Comparison of ENCODE assay signal across 9 mouse cellular contexts in genomic region chr2:10737458-10737775, GRCm38 (mm10).
DNase-seq lines count a peak whose midpoint lies in the region; ATAC-seq lines count a peak whose summit lies in the region.
"Had no signal": no experiment of that assay in that cellular context is flagged by ENCODE, and none has a peak within 500 bp of the region (broad histone marks: within the 10 kb centered on the region; RNA-seq: fewer than 3 reads in every experiment).

No protein-coding gene starts in this region.

- no peak overlapping the region for H3K9ac ChIP-seq in lung, embryonic 15.5 days
- no peak overlapping the region for H3K9ac ChIP-seq in forebrain, embryonic 13.5 days
- H3K9ac ChIP-seq in lung, embryonic 16.5 days (ENCODE audit: low read length): no peak overlapping the region
- H3K9ac ChIP-seq in stomach, embryonic 15.5 days: no peak overlapping the region
- H3K9ac ChIP-seq: heart, embryonic 13.5 days had no signal

- no peak for DNase-seq in lung, postnatal 4 days
- DNase-seq in spleen, postnatal 14 days (ENCODE audit: low spot score in 2 of 2): no peak
- no peak for DNase-seq in liver
- DNase-seq in adipocyte (ENCODE audit: low spot score): no peak

- no peaks in the 10 kb centered on the region for H3K9me3 ChIP-seq in lung, embryonic 15.5 days
- no peaks in the 10 kb centered on the region for H3K9me3 ChIP-seq in forebrain, embryonic 13.5 days (replicated peaks)
- no peaks in the 10 kb centered on the region for H3K9me3 ChIP-seq in lung, embryonic 16.5 days (ENCODE audit: control insufficient read depth, low read length)
- no peaks in the 10 kb centered on the region for H3K9me3 ChIP-seq in stomach, embryonic 15.5 days
- H3K9me3 ChIP-seq: heart, embryonic 13.5 days had no signal

- no peaks in the 10 kb centered on the region for H3K36me3 ChIP-seq in lung, embryonic 15.5 days
- H3K36me3 ChIP-seq in forebrain, embryonic 13.5 days (ENCODE audit: poor library complexity, severe bottlenecking): no peaks in the 10 kb centered on the region
- H3K36me3 ChIP-seq in lung, embryonic 16.5 days (ENCODE audit: control insufficient read depth, insufficient read depth, low read length): no peaks in the 10 kb centered on the region
- H3K36me3 ChIP-seq in stomach, embryonic 15.5 days: no peaks in the 10 kb centered on the region
- H3K36me3 ChIP-seq: heart, embryonic 13.5 days had no signal

- no peaks in the 10 kb centered on the region for H3K4me1 ChIP-seq in lung, embryonic 15.5 days
- H3K4me1 ChIP-seq in forebrain, embryonic 13.5 days: peaks cover 10% of the 10 kb centered on the region
- H3K4me1 ChIP-seq in lung, embryonic 16.5 days (replicated peaks; ENCODE audit: control insufficient read depth, insufficient read depth, low read length): peaks cover 3% of the 10 kb centered on the region; the same call in 1 of the 2 replicates
- no peaks in the 10 kb centered on the region for H3K4me1 ChIP-seq in stomach, embryonic 15.5 days
- H3K4me1 ChIP-seq: heart, embryonic 13.5 days had no signal

- WGBS in lung, embryonic 15.5 days: 34% methylated on average over 9 of the region's 9 CpGs
- WGBS in forebrain, embryonic 13.5 days: 14% methylated on average over 9 of the region's 9 CpGs
- WGBS in lung, embryonic 16.5 days: 42% methylated on average over 9 of the region's 9 CpGs
- WGBS in stomach, embryonic 15.5 days: 41% methylated on average over 9 of the region's 9 CpGs

- ATAC-seq in lung, embryonic 15.5 days (ENCODE audit: borderline replicate concordance, extremely low read depth, low FRiP score, low TSS enrichment): peak; percentile 89; the same call in 1 of the 2 replicates
- ATAC-seq in forebrain, embryonic 13.5 days: peak; percentile 98
- peak; percentile 95 for ATAC-seq in lung, embryonic 16.5 days (ENCODE audit: low read depth)
- ATAC-seq in stomach, embryonic 15.5 days (ENCODE audit: insufficient read depth, low FRiP score, low read depth): peak; percentile 65; the same call in 1 of the 2 replicates

- peak overlapping the region; percentile 35 for H3K4me2 ChIP-seq in lung, embryonic 15.5 days
- H3K4me2 ChIP-seq in forebrain, embryonic 13.5 days: peak overlapping the region; percentile 55
- H3K4me2 ChIP-seq in lung, embryonic 16.5 days (ENCODE audit: low read depth, low read length): peak overlapping the region; percentile 52
- H3K4me2 ChIP-seq in stomach, embryonic 15.5 days: peak overlapping the region; percentile 21
- H3K4me2 ChIP-seq: heart, embryonic 13.5 days had no signal

- no peak overlapping the region for H3K4me3 ChIP-seq in lung, embryonic 15.5 days
- peak overlapping the region; percentile 28 for H3K4me3 ChIP-seq in forebrain, embryonic 13.5 days
- peak overlapping the region; percentile 19 for H3K4me3 ChIP-seq in lung, embryonic 16.5 days (ENCODE audit: low read length)
- H3K4me3 ChIP-seq in stomach, embryonic 15.5 days (replicated peaks): no peak overlapping the region; the same call in 1 of the 2 replicates
- H3K4me3 ChIP-seq: heart, embryonic 13.5 days had no signal

- no peak overlapping the region for H3K27ac ChIP-seq in lung, embryonic 15.5 days
- no peak overlapping the region for H3K27ac ChIP-seq in forebrain, embryonic 13.5 days
- H3K27ac ChIP-seq in lung, embryonic 16.5 days (ENCODE audit: low read length): no peak overlapping the region
- H3K27ac ChIP-seq in stomach, embryonic 15.5 days: peak overlapping the region; percentile 35; the same call in 1 of the 2 replicates
- H3K27ac ChIP-seq: heart, embryonic 13.5 days had no signal

- no peaks in the 10 kb centered on the region for H3K27me3 ChIP-seq in lung, embryonic 15.5 days
- peaks cover 40% of the 10 kb centered on the region for H3K27me3 ChIP-seq in forebrain, embryonic 13.5 days
- no peaks in the 10 kb centered on the region for H3K27me3 ChIP-seq in lung, embryonic 16.5 days (ENCODE audit: control insufficient read depth, insufficient read depth, low read depth, low read length)
- H3K27me3 ChIP-seq in stomach, embryonic 15.5 days (replicated peaks): no peaks in the 10 kb centered on the region
- H3K27me3 ChIP-seq: heart, embryonic 13.5 days had no signal

Comparison
In these comparisons a context has a peak if more than half of its experiments do, and no peak if none do; other contexts are left out.
1. H3K4me3 ChIP-seq: peak in forebrain, embryonic 13.5 days (single experiment) and lung, embryonic 16.5 days (single experiment); none in lung, embryonic 15.5 days (single experiment) and stomach, embryonic 15.5 days (single experiment).
2. Peak in every context shown above with its lines, with median percentiles within 50 percentile points of each other: ATAC-seq and H3K4me2 ChIP-seq.